16 mouse cellular contexts compared by ENCODE assay signal in genomic region chr2:61110591-61110990, GRCm38 (mm10).
DNase-seq lines count a peak whose midpoint lies in the region; ATAC-seq and TF ChIP-seq lines count a peak whose summit lies in the region.
"Had no signal": no experiment of that assay in that cellular context is flagged by ENCODE, and none has a peak within 500 bp of the region (broad histone marks: within the 10 kb centered on the region; RNA-seq: fewer than 3 reads in every experiment).

No protein-coding gene starts in this region.

- no peak for TF ChIP-seq CTCF in liver, embryonic 14.5 days (IDR thresholded peaks at IDR 0.05; ENCODE audit: low read depth)

- no peaks in the 10 kb centered on the region for H3K9me3 ChIP-seq in liver, embryonic 14.5 days (ENCODE audit: control insufficient read depth, low read length)
- no peaks in the 10 kb centered on the region for H3K9me3 ChIP-seq in intestine, embryonic 16.5 days (ENCODE audit: control insufficient read depth, low read length)
- H3K9me3 ChIP-seq: embryonic facial prominence, embryonic 12.5 days; heart, embryonic 12.5 days; hindbrain, embryonic 13.5 days; liver, embryonic 13.5 days; midbrain, embryonic 13.5 days; neural tube, embryonic 12.5 days had no signal

- DNase-seq in adrenal gland, adult (ENCODE audit: inconsistent age in 2 of 2, low spot score in 1 of 2) = peak; percentile 41 to 65
- no peak for DNase-seq in adrenal gland, postnatal 4 days (ENCODE audit: low spot score in 2 of 2)
- no peak for DNase-seq in liver, embryonic 14.5 days (ENCODE audit: low read depth in 3 of 3, low spot score in 3 of 3)
- no peak for DNase-seq in liver
- DNase-seq in kidney, postnatal 10 days = peak; percentile 52
- DNase-seq in lung, postnatal 4 days = peak; percentile 45 to 73
- DNase-seq: cerebellum, adult 11-12 months; liver, embryonic 13.5 days; spleen, adult 18-20 months had no signal

- H3K9ac ChIP-seq in liver, embryonic 14.5 days (replicated peaks) = no peak overlapping the region
- H3K9ac ChIP-seq in intestine, embryonic 16.5 days (ENCODE audit: low read depth, low read length) = no peak overlapping the region
- H3K9ac ChIP-seq: embryonic facial prominence, embryonic 12.5 days; heart, embryonic 12.5 days; hindbrain, embryonic 13.5 days; liver, embryonic 13.5 days; midbrain, embryonic 13.5 days; neural tube, embryonic 12.5 days had no signal

- TF ChIP-seq EP300 in liver, embryonic 14.5 days (IDR thresholded peaks at IDR 0.05; ENCODE audit: low read depth) = no peak

- H3K4me1 ChIP-seq in liver, embryonic 14.5 days (replicated peaks; ENCODE audit: control insufficient read depth in 2 of 2, insufficient read depth in 2 of 2, low read length in 1 of 2) = peaks cover 0 to 3% of the 10 kb centered on the region in 2 experiments; a peak in 1 of 4 replicates
- no peaks in the 10 kb centered on the region for H3K4me1 ChIP-seq in intestine, embryonic 16.5 days (ENCODE audit: control insufficient read depth, insufficient read depth, low read length)
- H3K4me1 ChIP-seq: embryonic facial prominence, embryonic 12.5 days; hindbrain, embryonic 13.5 days; midbrain, embryonic 13.5 days; neural tube, embryonic 12.5 days had no signal

- 9% methylated on average over 9 of the region's 9 CpGs for WGBS in liver, embryonic 14.5 days (ENCODE audit: insufficient replicate concordance)
- 57% methylated on average over 9 of the region's 9 CpGs for WGBS in intestine, embryonic 16.5 days

- no peaks in the 10 kb centered on the region for H3K27me3 ChIP-seq in liver, embryonic 14.5 days (ENCODE audit: control insufficient read depth, insufficient read depth, low read length)
- no peaks in the 10 kb centered on the region for H3K27me3 ChIP-seq in intestine, embryonic 16.5 days (replicated peaks; ENCODE audit: control insufficient read depth, insufficient read depth, low read length)
- H3K27me3 ChIP-seq: embryonic facial prominence, embryonic 12.5 days; heart, embryonic 12.5 days; hindbrain, embryonic 13.5 days; liver, embryonic 13.5 days; midbrain, embryonic 13.5 days; neural tube, embryonic 12.5 days had no signal

- H3K27ac ChIP-seq in liver, embryonic 14.5 days = no peak overlapping the region
- H3K27ac ChIP-seq in intestine, embryonic 16.5 days (ENCODE audit: low read length) = no peak overlapping the region
- H3K27ac ChIP-seq: embryonic facial prominence, embryonic 12.5 days; hindbrain, embryonic 13.5 days; liver, embryonic 13.5 days; midbrain, embryonic 13.5 days; neural tube, embryonic 12.5 days had no signal

- no peak for ATAC-seq in liver, embryonic 14.5 days (ENCODE audit: insufficient read depth)
- ATAC-seq in intestine, embryonic 16.5 days = no peak
- no peak for ATAC-seq in erythroid progenitor cell, adult 5-6 weeks (replicated peaks; ENCODE audit: low FRiP score, poor library complexity, severe bottlenecking)
- ATAC-seq: midbrain, embryonic 13.5 days had no signal

- H3K36me3 ChIP-seq in liver, embryonic 14.5 days (replicated peaks; ENCODE audit: control insufficient read depth, insufficient read depth, low read depth) = no peaks in the 10 kb centered on the region
- H3K36me3 ChIP-seq in intestine, embryonic 16.5 days (ENCODE audit: control insufficient read depth, insufficient read depth, low read length) = no peaks in the 10 kb centered on the region
- H3K36me3 ChIP-seq: embryonic facial prominence, embryonic 12.5 days; heart, embryonic 12.5 days; hindbrain, embryonic 13.5 days; liver, embryonic 13.5 days; midbrain, embryonic 13.5 days; neural tube, embryonic 12.5 days had no signal

- H3K4me3 ChIP-seq in liver, embryonic 14.5 days (ENCODE audit: insufficient read depth in 1 of 2, low read depth in 2 of 2, low read length in 2 of 2) = no peak overlapping the region
- H3K4me3 ChIP-seq in intestine, embryonic 16.5 days (ENCODE audit: low read length) = no peak overlapping the region
- H3K4me3 ChIP-seq: embryonic facial prominence, embryonic 12.5 days; heart, embryonic 12.5 days; hindbrain, embryonic 13.5 days; liver, embryonic 13.5 days; midbrain, embryonic 13.5 days; neural tube, embryonic 12.5 days had no signal

- H3K4me2 ChIP-seq in liver, embryonic 14.5 days (ENCODE audit: low read depth) = peak overlapping the region; percentile 13; the same call in 1 of the 2 replicates
- H3K4me2 ChIP-seq in intestine, embryonic 16.5 days (ENCODE audit: low read depth, low read length) = no peak overlapping the region
- H3K4me2 ChIP-seq: embryonic facial prominence, embryonic 12.5 days; heart, embryonic 12.5 days; hindbrain, embryonic 13.5 days; liver, embryonic 13.5 days; midbrain, embryonic 13.5 days; neural tube, embryonic 12.5 days had no signal

Comparison
In these comparisons a context has a peak if more than half of its experiments do, and no peak if none do; other contexts are left out.
1. DNase-seq: peak in adrenal gland, adult (2 of 2), kidney, postnatal 10 days (single experiment) and lung, postnatal 4 days (2 of 2); none in adrenal gland, postnatal 4 days (0 of 2), liver, embryonic 14.5 days (0 of 3) and liver (single experiment).